Mouse (Mus musculus): Measurements from ENCODE around the gene Mad1l1. TPM values are rescaled to one million over a fixed set of nuclear protein-coding genes. Genes with fewer than 3 reads are reported as not detected.

Gene Mad1l1
- polyA plus RNA-seq, 1 experiment, result 29.9 TPM

DNA sequence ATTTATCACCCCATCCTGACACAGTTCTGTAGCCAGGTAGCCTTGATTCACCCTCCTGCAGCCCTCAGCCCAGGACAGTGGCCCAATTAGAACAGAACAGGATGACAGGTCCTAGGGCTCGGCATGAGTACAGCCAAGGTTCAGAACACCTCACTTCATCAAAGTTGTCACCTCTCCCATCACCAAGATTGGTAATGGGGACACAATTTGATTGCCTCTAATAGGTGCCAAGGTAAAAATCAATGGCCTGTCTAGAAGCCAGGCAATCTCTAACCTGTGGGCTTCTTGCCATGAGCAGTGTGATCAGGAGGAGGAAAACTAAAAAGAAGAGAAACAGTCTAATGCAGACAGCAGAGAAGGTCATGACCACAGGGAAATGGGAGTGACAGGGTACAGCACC, 216.5 kb downstream of the Mad1l1 start:
- DNase-seq (ENCODE audit: low read depth), result no peak
- no peak for TF ChIP-seq CTCF (IDR thresholded peaks at IDR 0.05; ENCODE audit: borderline replicate concordance, extremely low read depth, insufficient read depth, insufficient read length)
- TF ChIP-seq POLR2A (IDR thresholded peaks at IDR 0.05; ENCODE audit: borderline replicate concordance, extremely low read depth, insufficient read depth, insufficient read length, poor library complexity, severe bottlenecking), result no peak

DNA sequence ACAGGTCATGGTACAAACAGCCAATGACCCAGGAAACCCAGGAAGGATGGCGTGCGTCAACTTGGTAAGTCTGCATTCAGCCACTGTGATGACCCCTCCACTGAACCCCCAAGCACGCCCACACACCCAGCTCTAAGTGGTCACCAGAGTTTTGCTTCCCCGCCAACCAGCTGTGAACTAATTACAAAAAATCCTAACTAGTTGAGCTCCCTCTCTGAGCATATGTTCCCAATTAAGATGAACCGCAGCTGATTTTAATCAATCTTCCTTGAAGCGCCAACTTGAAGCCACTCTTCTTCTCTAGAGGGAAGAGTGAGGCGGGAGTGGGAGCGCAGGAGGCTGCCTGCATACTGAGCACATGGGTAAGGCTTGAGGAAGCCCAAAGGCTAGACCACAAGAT, 218.6 kb downstream of the Mad1l1 start:
- TF ChIP-seq POLR2A (IDR thresholded peaks at IDR 0.05; ENCODE audit: borderline replicate concordance, extremely low read depth, insufficient read depth, insufficient read length, poor library complexity, severe bottlenecking) (no peak), CTCF (IDR thresholded peaks at IDR 0.05; ENCODE audit: borderline replicate concordance, extremely low read depth, insufficient read depth, insufficient read length) (no peak)
- peak; percentile 56 for DNase-seq (ENCODE audit: low read depth)

DNA sequence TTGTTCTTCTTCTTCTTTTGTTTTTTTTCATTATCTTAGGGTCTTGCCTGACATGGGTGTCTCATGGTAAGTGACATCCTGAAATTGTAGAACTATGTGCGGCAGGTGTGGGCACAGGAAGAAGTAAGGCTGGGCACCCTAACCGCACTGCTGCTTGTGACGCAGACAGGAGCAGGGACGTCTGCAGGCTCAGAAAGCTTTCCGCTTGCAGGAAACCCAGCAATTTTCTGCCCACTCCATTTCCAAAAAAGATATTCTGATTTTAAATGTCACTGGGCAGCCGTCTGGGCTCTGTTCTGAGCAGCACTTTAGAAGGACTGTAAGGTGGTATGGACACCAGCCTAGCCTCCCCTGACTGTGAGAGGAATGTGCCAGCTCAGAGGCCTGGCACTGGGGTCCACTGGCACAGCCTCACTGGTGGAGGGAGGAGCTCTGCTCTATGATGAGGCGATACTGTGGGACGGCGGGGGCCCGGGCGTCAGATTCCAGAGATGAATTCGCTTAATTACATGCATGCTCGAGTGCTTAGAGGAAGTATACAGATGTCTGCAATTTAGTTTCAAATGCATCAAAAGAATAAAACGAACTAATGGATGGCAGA, 219.8 kb downstream of the Mad1l1 start:
- no peak for TF ChIP-seq POLR2A (IDR thresholded peaks at IDR 0.05; ENCODE audit: borderline replicate concordance, extremely low read depth, insufficient read depth, insufficient read length, poor library complexity, severe bottlenecking)
- TF ChIP-seq CTCF (IDR thresholded peaks at IDR 0.05; ENCODE audit: borderline replicate concordance, extremely low read depth, insufficient read depth, insufficient read length), result no peak
- DNase-seq (ENCODE audit: low read depth), result peak; percentile 64

DNA sequence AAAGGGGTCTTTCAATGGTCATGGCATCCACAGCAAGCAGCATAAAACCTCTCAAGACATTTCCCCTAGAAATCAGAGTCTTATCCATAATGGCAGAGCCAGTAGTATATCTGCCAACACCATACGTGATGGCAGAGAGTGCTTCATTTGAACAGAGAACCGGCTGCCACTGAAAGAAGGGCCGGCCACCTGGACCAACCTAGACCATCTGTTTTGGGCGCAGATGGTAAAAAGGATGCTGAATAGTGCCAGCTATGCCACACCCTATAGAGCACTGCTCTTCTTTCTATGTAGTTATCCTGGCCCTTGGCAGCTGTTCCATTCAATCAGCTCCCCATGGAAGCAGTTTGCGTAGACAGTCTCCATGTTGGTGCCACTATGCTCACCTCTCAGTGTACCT, 222.6 kb downstream of the Mad1l1 start:
- peak; percentile 82 for DNase-seq (ENCODE audit: low read depth)
- no peak for TF ChIP-seq CTCF (IDR thresholded peaks at IDR 0.05; ENCODE audit: borderline replicate concordance, extremely low read depth, insufficient read depth, insufficient read length)
- no peak for TF ChIP-seq POLR2A (IDR thresholded peaks at IDR 0.05; ENCODE audit: borderline replicate concordance, extremely low read depth, insufficient read depth, insufficient read length, poor library complexity, severe bottlenecking)

DNA sequence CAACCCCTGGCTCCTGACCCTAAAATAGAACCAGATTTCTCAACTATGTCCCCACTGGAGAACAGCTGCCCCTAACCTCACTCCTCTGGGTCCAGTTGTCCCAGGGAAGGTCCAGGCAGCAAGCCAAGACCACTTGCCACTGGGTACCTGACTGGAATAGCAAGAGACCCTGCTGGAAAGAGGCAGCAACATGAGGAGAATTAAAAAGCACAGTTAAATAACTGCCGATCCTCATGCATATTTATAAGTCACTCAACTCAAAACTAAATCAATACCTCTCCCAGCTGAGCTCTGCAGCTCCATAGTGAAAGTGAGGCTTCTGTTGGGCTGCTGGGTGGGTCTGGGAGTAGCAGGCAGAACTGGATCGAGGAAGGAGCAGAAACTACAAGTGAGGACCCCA, 226.1 kb downstream of the Mad1l1 start:
- DNase-seq (ENCODE audit: low read depth), result peak; percentile 97
- TF ChIP-seq CTCF (IDR thresholded peaks at IDR 0.05; ENCODE audit: borderline replicate concordance, extremely low read depth, insufficient read depth, insufficient read length), result no peak
- TF ChIP-seq POLR2A (IDR thresholded peaks at IDR 0.05; ENCODE audit: borderline replicate concordance, extremely low read depth, insufficient read depth, insufficient read length, poor library complexity, severe bottlenecking), result no peak

DNA sequence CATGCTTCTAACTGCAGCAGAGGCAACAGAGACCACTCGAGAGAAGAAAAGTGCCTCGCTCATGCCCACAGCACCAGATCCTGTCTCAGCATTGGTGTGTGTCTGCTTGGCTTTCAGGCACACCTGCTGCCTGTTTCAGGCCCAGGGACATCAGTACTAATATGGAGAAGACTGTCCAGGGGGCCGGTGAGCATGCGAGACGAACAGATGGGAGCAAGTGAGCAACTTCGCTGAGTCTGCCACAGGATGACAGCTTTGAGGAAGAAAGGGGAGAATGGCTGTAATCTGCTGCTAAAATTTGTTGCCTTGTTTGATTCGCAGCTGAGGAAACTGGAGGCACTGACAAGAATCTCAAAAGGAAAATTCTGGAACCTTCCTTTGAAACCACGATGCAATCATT, 227.9 kb downstream of the Mad1l1 start:
- peak; percentile 81 for DNase-seq (ENCODE audit: low read depth)
- TF ChIP-seq POLR2A (IDR thresholded peaks at IDR 0.05; ENCODE audit: borderline replicate concordance, extremely low read depth, insufficient read depth, insufficient read length, poor library complexity, severe bottlenecking) (no peak), CTCF (IDR thresholded peaks at IDR 0.05; ENCODE audit: borderline replicate concordance, extremely low read depth, insufficient read depth, insufficient read length) (no peak)

DNA sequence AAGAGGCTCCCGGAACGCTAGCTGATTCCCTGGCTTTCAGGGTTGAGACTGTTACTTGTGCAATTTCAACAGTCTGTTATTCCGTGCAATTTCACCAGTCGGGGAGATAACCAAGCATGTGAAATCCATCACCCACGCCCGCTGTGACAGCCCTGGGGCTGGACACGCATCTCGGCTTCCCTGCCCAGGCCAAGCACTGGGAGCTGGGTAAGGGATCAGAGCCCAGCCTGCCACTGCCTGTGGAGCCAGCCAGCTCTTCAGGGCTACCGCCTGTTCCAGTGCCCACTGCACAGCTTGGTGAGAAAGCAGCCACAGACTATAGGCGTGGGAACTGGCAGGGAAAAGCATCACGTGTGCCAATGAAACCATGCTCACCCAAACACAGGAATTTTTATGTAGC, 229.8 kb downstream of the Mad1l1 start:
- no peak for TF ChIP-seq CTCF (IDR thresholded peaks at IDR 0.05; ENCODE audit: borderline replicate concordance, extremely low read depth, insufficient read depth, insufficient read length)
- no peak for TF ChIP-seq POLR2A (IDR thresholded peaks at IDR 0.05; ENCODE audit: borderline replicate concordance, extremely low read depth, insufficient read depth, insufficient read length, poor library complexity, severe bottlenecking)
- peak; percentile 86 for DNase-seq (ENCODE audit: low read depth)

DNA sequence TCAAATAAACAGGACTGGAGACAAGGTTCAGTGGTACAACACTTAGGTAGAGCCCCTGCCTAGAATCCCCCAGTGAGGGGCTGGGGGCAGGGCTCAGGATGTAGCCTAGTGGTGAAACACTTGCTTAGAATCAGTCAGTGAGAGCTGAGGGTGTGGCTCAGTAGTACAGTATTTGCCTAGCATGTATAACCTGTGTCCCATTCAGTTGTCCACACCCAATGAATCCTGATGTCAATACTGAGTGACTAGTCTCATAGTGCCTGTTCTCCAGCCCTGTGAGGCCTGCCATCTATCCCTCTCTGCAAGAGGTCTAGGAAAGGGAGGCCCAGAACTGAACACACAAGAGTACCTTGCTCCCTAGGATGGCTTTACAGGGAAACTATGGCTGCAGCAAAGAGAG, 232.1 kb downstream of the Mad1l1 start:
- no peak for DNase-seq (ENCODE audit: low read depth)
- TF ChIP-seq POLR2A (IDR thresholded peaks at IDR 0.05; ENCODE audit: borderline replicate concordance, extremely low read depth, insufficient read depth, insufficient read length, poor library complexity, severe bottlenecking) (no peak), CTCF (IDR thresholded peaks at IDR 0.05; ENCODE audit: borderline replicate concordance, extremely low read depth, insufficient read depth, insufficient read length) (no peak)

DNA sequence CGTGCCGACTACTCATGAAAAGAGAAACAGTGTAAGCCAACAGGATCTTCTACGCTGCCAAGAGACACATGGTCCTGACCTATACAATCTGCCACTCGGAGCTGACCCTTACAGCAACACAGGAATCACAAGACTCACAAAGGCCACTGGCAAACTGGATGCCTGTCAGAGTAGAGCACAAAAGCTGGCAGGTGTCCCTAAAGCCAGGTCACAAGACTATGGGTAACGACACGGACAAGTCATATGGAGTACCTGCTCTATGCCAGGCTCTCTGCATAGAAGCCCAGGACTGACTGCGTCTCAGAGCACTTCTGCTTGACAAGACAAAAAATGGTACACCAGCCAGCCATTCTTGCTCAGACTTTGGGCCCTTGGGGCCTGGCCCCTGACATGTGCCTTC, 234.1 kb downstream of the Mad1l1 start:
- DNase-seq (ENCODE audit: low read depth), result no peak
- TF ChIP-seq CTCF (IDR thresholded peaks at IDR 0.05; ENCODE audit: borderline replicate concordance, extremely low read depth, insufficient read depth, insufficient read length) (no peak), POLR2A (IDR thresholded peaks at IDR 0.05; ENCODE audit: borderline replicate concordance, extremely low read depth, insufficient read depth, insufficient read length, poor library complexity, severe bottlenecking) (no peak)

DNA sequence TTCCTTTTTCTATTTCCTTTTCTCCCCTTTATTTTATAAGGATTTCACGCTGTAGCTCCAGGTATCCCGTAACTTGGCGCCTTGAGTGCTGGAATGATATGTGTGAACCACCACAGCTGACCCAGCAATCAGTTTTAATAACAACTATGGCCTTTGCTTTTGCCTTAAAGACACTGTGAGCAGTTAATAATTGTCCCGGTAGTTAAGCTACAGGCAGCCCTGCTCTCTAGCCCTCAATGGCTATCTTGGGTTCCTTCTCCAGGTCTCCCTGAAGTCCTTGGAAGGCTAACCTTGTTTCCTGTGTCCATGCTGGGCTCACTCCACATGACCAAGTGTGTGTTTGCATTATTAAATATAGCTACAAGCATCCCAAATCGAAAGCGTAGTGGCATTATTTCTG, 237.0 kb downstream of the Mad1l1 start:
- DNase-seq (ENCODE audit: low read depth), result no peak
- TF ChIP-seq CTCF (IDR thresholded peaks at IDR 0.05; ENCODE audit: borderline replicate concordance, extremely low read depth, insufficient read depth, insufficient read length) (no peak), POLR2A (IDR thresholded peaks at IDR 0.05; ENCODE audit: borderline replicate concordance, extremely low read depth, insufficient read depth, insufficient read length, poor library complexity, severe bottlenecking) (no peak)

DNA sequence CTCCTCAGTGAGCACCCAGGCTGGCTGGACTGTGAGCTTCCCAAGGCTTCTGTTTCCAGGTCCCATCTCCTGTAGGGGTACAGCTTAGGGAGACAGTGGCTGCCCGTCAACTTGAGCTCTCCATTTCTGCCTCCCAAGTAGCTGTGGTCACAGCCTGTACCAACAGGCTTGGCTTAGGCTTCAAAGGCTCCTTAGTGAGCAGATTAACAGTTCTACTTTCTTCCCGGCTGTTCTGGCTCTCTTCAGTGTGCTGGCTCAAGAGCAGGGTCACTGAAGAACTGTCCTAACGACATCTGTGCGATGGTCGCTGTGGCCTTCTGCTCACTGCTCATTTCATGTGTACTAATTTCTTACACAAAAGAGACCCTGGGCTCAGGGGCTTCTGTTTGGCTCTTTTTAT, 237.4 kb downstream of the Mad1l1 start:
- DNase-seq (ENCODE audit: low read depth), result no peak
- TF ChIP-seq CTCF (IDR thresholded peaks at IDR 0.05; ENCODE audit: borderline replicate concordance, extremely low read depth, insufficient read depth, insufficient read length) (no peak), POLR2A (IDR thresholded peaks at IDR 0.05; ENCODE audit: borderline replicate concordance, extremely low read depth, insufficient read depth, insufficient read length, poor library complexity, severe bottlenecking) (no peak)

DNA sequence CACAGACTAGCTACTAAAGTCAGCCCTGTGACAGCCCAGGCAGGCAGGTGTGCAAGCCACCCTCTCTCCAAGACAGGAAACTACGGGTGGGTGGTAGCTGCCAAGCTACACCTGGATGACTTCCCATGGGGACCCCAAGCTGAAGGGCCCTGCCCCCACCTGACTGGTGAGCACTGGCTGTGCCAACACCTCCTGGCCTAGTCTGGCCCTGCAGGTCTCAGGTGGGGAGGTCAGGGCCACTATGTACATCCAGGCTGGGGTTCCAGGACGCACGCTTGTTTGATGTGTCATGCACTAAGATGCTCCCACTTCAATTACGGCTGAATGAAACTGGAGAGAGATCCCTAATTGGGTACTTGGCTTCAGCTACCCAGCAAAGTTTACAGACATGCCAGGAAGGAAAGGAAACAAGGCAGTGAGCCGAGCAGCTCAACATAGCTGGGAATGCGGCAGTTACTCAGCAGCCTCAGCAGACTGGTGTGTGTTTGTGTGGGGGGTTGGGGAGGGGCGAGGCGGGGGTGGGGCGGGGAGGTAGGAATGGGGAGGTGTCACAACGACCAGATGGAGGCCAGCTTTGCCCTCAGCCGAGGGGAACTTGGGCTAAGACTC, 239.0 kb downstream of the Mad1l1 start:
- TF ChIP-seq CTCF (IDR thresholded peaks at IDR 0.05; ENCODE audit: borderline replicate concordance, extremely low read depth, insufficient read depth, insufficient read length), result no peak
- no peak for TF ChIP-seq POLR2A (IDR thresholded peaks at IDR 0.05; ENCODE audit: borderline replicate concordance, extremely low read depth, insufficient read depth, insufficient read length, poor library complexity, severe bottlenecking)
- peak; percentile 92 for DNase-seq (ENCODE audit: low read depth)
